Mouse (Mus musculus) kidney, embryonic 16.5 days (tissue): Measurements from ENCODE around the gene Arid1b. TPM values are rescaled to one million over a fixed set of nuclear protein-coding genes. Genes with fewer than 3 reads are reported as not detected.

ENCODE experiments used
- ATAC-seq: fragments of 200-750 bp; cut with Nextera tagmentation; 2 replicates; pipeline ENCODE4 v1.8.0; 2017; ENCODE audit warnings: moderate TSS enrichment; ENCODE audit not compliant: low FRiP score, low TSS enrichment
- H3K27ac ChIP-seq: fragments of 300-500 bp; sonication (generic); 2 replicates; pipeline ENCODE4 v1.5.1; 2014; ENCODE audit warnings: low read length
- H3K27me3 ChIP-seq: fragments of 300-500 bp; sonication (generic); 2 replicates; pipeline ENCODE4 v1.6.1; 2014; ENCODE audit warnings: low read length, control low read depth, mixed read lengths; ENCODE audit not compliant: insufficient read depth
- H3K36me3 ChIP-seq: fragments of 300-500 bp; sonication (generic); 2 replicates; pipeline ENCODE4 v1.6.1; 2014; ENCODE audit warnings: low read length, control low read depth, mixed read lengths; ENCODE audit not compliant: insufficient read depth
- H3K4me1 ChIP-seq: fragments of 300-500 bp; sonication (generic); 2 replicates; pipeline ENCODE4 v1.6.1; 2014; ENCODE audit warnings: low read length, control low read depth, mixed read lengths; ENCODE audit not compliant: insufficient read depth
- H3K4me2 ChIP-seq: fragments of 300-500 bp; sonication (generic); replicated peaks from 2 replicates; pipeline ENCODE4 v1.6.1; 2014; ENCODE audit warnings: low read depth, low read length
- H3K4me3 ChIP-seq: fragments of 300-500 bp; sonication (generic); 2 replicates; pipeline ENCODE4 v1.5.1; 2014; ENCODE audit warnings: mild to moderate bottlenecking, low read length
- H3K9ac ChIP-seq: fragments of 300-500 bp; sonication (generic); replicated peaks from 2 replicates; pipeline ENCODE4 v1.6.1; 2014; ENCODE audit warnings: low read length
- H3K9me3 ChIP-seq: fragments of 300-500 bp; sonication (generic); 2 replicates; pipeline ENCODE4 v1.6.1; 2016; ENCODE audit warnings: low read length, control low read depth
- WGBS: fragments of 180-500 bp; shearing (Covaris S2); extraction: QIAGEN DNeasy Blood & Tissue Kit; methylation state at CpG from one replicate; pipeline ENCODE4 v1.1.7; 2014; 5-methylcytosine and 5-hydroxymethylcytosine counted together
- polyA plus RNA-seq: library from polyadenylated mRNA; unstranded; fragments of >200 nt; fragmentation: Nextera tagmentation; extraction: Ambion mirVana; gene quantifications from 2 replicates; pipeline ENCODE4 v1.2.1, GENCODE M21; 2015

Gene Arid1b
- polyA plus RNA-seq, 1 experiment from 2014 or later = 10.9 TPM

DNA sequence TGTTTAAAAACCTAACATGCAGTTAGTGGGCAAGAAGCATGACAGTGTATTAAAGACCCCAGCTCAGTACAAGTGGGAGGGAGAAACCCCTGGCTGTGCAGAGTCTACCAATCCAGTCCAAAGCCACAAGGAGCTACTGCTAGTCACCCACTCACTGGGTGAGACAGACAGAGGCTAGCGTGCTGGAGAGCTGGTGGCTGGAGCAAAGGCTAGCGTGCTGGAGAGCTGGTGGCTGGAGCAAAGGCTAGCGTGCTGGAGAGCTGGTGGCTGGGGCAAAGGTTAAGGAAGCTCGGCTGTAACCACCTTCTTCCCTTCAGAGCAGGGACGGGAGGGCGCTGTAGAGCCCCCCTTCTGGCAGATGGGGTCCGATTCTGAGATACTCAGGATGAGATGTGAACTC, 320.6 kb downstream of the Arid1b start:
- no peak for ATAC-seq
- peaks cover 23% of the 10 kb centered on the region for H3K36me3 ChIP-seq
- H3K27me3 ChIP-seq = no peaks in the 10 kb centered on the region
- H3K9ac ChIP-seq = no peak overlapping the region
- 65% methylated on average over 7 of the region's 7 CpGs for WGBS
- no peak overlapping the region for H3K4me2 ChIP-seq
- no peak overlapping the region for H3K27ac ChIP-seq
- H3K4me1 ChIP-seq = no peaks in the 10 kb centered on the region
- H3K9me3 ChIP-seq = no peaks in the 10 kb centered on the region
- H3K4me3 ChIP-seq = no peak overlapping the region

DNA sequence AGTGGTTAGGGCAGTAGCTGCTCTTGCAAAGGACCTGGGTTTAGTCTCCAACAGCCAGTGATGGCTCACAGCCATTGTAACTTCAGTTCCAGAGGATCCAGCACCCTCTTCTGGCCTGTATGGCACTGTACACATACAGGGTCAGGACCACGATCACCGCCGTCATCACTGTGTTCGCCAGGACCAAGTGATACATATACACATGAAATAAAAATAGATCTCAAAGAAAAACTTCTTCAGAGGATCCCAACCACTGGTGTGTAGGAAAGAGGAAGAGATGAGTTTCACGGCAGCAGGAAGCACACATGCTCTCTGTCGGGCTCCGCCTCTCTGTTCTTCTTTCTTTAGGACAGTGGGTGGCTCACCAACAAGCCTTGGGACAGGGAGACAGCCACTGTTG, 322.4 kb downstream of the Arid1b start:
- 87% methylated on average over 7 of the region's 7 CpGs for WGBS

DNA sequence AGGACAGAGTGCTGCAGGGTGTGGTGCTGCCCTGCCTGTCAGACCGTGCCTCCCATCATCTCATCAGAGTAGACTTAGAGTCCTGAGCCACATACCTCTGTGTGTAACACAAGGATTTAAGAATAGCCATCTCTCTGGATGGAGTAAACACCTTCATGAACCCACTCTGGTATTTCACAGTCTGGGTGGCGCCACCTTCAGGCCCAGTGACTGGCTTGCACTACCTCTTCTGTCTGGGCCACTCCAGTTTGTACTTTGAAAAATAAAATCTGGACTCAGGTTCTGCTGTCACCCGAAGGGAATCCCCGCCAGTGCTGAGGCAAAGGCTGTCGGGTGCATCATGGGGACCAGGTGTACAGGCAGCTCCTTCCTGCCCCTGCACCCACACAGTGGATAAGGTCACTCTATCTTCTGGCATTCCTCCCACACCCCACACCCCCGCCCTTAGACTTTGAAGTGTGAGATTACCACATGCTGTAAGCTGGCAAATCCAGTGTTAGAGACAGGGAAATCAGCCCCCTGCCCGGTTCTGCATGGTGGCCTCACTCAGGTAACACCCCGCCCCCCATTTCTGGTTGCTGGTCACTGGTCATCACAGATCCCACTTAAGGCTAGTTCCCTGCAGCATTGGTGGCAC, 327.6 kb downstream of the Arid1b start:
- H3K4me1 ChIP-seq = peaks cover 24% of the 10 kb centered on the region
- no peak overlapping the region for H3K27ac ChIP-seq
- H3K4me2 ChIP-seq = no peak overlapping the region
- peak; percentile 18; the same call in 1 of the 2 replicates for ATAC-seq
- 61% methylated on average over 8 of the region's 8 CpGs for WGBS
- no peaks in the 10 kb centered on the region for H3K9me3 ChIP-seq
- peaks cover 35% of the 10 kb centered on the region for H3K36me3 ChIP-seq
- H3K4me3 ChIP-seq = no peak overlapping the region
- no peak overlapping the region for H3K9ac ChIP-seq
- H3K27me3 ChIP-seq = no peaks in the 10 kb centered on the region

More for the DNA sequence above, 322.4 kb downstream of the Arid1b start:
- H3K4me1 ChIP-seq = no peaks in the 10 kb centered on the region
- peaks cover 31% of the 10 kb centered on the region for H3K36me3 ChIP-seq
- no peak overlapping the region for H3K4me2 ChIP-seq
- H3K27me3 ChIP-seq = no peaks in the 10 kb centered on the region
- H3K27ac ChIP-seq = no peak overlapping the region
- no peak for ATAC-seq
- H3K9ac ChIP-seq = no peak overlapping the region
- H3K9me3 ChIP-seq = no peaks in the 10 kb centered on the region
- H3K4me3 ChIP-seq = no peak overlapping the region

DNA sequence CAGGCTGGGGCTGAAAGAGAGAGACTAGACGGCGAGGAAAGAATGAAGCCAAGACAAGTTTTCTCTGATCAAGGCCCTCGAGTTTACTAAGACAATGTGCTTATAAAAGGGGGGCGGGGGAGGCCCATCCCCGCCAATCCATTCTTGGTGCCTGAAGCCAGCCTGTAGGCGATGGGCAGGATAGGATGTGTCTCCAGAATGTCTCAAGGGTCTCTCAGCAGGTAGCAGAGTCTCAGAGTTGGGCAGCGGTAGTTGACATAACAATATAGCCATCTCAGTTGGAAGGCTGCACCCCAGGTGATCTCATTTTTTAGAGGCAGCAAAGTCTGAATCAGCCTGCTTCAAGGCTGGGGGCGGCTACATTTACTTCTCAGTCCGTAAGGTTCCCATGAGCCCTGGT, 328.5 kb downstream of the Arid1b start:
- 87% methylated on average over 9 of the region's 9 CpGs for WGBS
- Histone ChIP-seq H3K9ac (no peak overlapping the region), H3K4me1 (peaks cover 24% of the 10 kb centered on the region), H3K9me3 (no peaks in the 10 kb centered on the region), H3K4me3 (no peak overlapping the region), H3K36me3 (peaks cover 41% of the 10 kb centered on the region), H3K27ac (no peak overlapping the region), H3K27me3 (no peaks in the 10 kb centered on the region), H3K4me2 (no peak overlapping the region)
- no peak for ATAC-seq

DNA sequence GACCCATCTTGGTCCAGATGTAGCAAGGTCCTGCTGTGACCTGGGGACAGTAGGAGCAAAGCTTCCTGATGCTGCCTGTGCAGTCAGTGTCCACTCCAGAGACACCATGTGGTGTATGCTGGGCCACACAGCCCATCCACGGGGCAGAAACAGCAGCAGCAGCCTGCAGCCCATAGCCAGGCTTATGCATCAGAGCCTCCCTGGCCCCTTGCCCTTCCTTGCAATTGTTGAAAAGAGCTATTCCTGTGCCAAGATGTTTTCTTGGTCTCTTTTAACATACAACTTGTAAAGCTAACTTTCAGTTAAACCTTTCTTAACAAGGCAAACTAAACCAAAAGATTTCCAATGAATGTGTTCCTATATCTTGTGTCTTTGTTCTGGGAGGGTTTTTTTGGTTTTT, 329.6 kb downstream of the Arid1b start:
- whole genome bisulfite sequencing = 22% methylated on average over 1 of the region's 1 CpGs
- ATAC-seq = no peak
- Histone ChIP-seq H3K4me2 (no peak overlapping the region), H3K4me3 (no peak overlapping the region), H3K27me3 (no peaks in the 10 kb centered on the region), H3K4me1 (peaks cover 24% of the 10 kb centered on the region), H3K9ac (no peak overlapping the region), H3K27ac (peak overlapping the region; percentile 9; the same call in 1 of the 2 replicates), H3K36me3 (peaks cover 48% of the 10 kb centered on the region), H3K9me3 (no peaks in the 10 kb centered on the region)

DNA sequence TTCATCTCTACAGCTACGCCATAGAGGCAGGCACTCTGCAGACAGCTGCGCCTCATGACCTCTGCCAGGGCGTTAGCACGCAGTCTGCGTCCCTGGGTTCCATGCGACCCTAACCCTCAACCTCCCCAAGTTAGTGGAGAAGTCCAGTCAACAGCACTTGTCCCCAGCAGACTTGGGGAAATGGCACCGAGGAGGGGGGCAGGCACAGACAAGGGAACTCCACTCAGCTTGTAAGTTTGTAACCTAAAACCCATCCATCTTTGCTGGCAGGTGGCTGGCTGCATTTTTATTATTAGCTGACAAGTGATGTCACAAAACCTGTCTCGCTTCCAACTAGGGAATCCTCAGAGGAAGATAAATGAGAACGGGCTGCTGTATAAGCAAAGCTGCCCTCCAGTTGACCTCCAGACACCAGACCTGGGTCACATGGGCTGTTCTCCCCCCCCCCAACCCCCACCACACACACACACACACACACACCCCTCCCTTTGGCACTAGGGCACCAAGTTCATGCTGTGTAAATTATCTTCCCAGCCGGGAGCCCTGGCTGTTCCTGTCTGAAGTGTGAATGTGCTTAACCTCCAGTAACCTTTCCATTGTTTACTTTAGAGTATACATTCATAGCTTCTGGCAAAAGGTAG, 330.2 kb downstream of the Arid1b start:
- Histone ChIP-seq H3K27ac (peak overlapping the region; percentile 62; the same call in 1 of the 2 replicates), H3K9ac (no peak overlapping the region), H3K4me2 (no peak overlapping the region), H3K4me3 (no peak overlapping the region), H3K4me1 (peaks cover 24% of the 10 kb centered on the region), H3K9me3 (no peaks in the 10 kb centered on the region), H3K36me3 (peaks cover 48% of the 10 kb centered on the region), H3K27me3 (no peaks in the 10 kb centered on the region)
- ATAC-seq = peak; percentile 94
- WGBS = 17% methylated on average over 10 of the region's 10 CpGs

DNA sequence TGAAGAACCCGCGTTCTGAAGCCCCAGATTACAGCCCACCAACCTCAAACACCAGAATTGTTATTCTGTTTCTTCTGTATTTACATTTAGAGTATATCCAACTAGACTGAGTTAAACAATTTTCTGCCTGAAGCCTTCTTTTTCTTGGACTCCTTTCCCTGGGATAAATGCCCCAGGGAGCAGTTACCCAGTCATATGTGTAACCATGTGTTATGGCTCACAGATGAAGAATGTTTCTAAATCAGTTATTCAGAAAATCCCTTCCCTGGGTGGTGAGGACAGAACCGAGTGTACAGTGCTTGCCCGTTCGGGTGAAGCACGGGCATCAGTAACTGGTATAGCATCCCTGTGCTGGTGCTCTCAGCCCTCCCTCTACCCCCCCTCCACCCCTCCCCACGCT, 332.6 kb downstream of the Arid1b start:
- H3K9me3 ChIP-seq = no peaks in the 10 kb centered on the region
- peaks cover 54% of the 10 kb centered on the region for H3K36me3 ChIP-seq
- 78% methylated on average over 7 of the region's 7 CpGs for WGBS
- ATAC-seq = no peak
- H3K9ac ChIP-seq = no peak overlapping the region
- no peak overlapping the region for H3K4me3 ChIP-seq
- no peak overlapping the region for H3K4me2 ChIP-seq
- H3K4me1 ChIP-seq = peaks cover 24% of the 10 kb centered on the region
- H3K27ac ChIP-seq = no peak overlapping the region
- no peaks in the 10 kb centered on the region for H3K27me3 ChIP-seq

DNA sequence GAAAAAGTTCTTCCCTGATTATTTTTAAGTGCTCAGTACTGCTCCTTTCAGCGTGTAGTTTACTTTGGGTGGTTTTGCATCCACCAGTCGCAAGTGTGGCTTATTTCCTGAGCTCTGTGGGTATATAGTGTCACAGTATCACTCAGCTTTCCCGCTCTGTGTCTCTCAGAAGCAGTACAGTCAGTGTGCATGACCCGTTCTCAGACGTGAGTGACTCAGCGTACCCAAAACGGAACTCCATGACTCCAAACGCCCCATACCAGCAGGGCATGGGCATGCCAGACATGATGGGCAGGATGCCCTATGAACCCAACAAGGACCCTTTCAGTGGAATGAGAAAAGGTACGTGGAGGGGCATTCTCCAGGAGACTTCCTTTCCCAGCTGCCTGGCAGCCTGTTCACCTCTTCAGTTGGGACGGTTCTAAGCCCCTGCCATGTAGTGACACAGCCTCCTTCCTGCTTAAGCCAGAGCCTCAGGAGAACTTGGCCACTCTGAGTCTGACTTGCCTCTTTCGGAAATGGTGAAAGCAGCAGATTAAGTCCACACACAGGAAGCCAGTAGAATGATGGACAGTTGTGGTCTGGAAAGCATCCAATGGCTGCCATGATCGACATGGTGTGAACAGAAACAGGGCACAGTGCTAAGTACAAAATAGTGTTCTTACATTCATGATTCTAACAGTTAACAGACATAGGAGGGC, 333.5 kb downstream of the Arid1b start:
- Histone ChIP-seq H3K27ac (no peak overlapping the region), H3K36me3 (peaks cover 50% of the 10 kb centered on the region), H3K9ac (no peak overlapping the region), H3K27me3 (no peaks in the 10 kb centered on the region), H3K9me3 (no peaks in the 10 kb centered on the region), H3K4me1 (peaks cover 24% of the 10 kb centered on the region), H3K4me3 (no peak overlapping the region), H3K4me2 (no peak overlapping the region)
- WGBS = 90% methylated on average over 12 of the region's 12 CpGs
- no peak for ATAC-seq

DNA sequence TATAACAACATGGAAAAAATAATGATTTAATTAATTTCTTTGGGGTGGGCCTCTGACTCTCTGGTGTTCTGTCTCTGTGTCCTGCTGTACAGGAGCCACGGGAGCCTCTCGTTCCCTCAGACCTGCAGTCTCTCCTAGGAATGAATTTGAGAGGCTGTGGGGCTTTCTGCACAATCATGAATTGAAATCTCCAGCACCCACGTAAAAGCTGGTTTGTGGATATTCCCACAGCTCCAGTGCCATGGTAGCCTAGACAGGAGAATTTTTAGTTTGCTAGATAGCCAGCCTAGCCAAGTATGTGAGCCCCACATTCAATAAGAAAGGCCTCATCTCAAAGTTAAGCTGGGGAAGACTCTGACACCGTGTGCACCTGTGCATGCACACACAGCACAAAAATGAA, 335.3 kb downstream of the Arid1b start:
- no peak overlapping the region for H3K4me3 ChIP-seq
- peaks cover 7% of the 10 kb centered on the region for H3K4me1 ChIP-seq
- H3K27me3 ChIP-seq = no peaks in the 10 kb centered on the region
- no peak overlapping the region for H3K9ac ChIP-seq
- H3K4me2 ChIP-seq = no peak overlapping the region
- H3K36me3 ChIP-seq = peaks cover 53% of the 10 kb centered on the region
- no peak overlapping the region for H3K27ac ChIP-seq
- H3K9me3 ChIP-seq = no peaks in the 10 kb centered on the region
- no peak for ATAC-seq
- WGBS = 87% methylated on average over 4 of the region's 4 CpGs

DNA sequence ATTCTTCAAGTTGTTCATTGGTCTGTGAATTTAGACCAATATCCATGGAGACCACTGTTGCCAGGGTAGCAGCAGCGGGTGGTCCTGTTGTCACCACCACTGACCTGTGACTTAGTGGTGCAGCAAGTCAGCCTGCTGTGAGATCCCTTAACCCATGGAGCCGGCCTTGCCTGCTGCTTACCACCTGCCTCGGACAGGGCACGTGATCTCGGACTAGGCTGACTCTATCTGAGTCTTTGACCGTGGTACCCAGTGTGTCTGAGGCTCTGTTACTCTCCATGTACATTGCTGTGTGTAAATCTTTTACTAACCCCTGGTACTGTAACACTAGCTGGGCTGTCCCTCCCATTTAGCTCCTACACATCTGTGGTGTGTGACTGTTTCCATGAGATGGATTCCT, 335.9 kb downstream of the Arid1b start:
- ATAC-seq = peak; percentile 81
- Histone ChIP-seq H3K4me2 (no peak overlapping the region), H3K9me3 (no peaks in the 10 kb centered on the region), H3K27ac (no peak overlapping the region), H3K27me3 (no peaks in the 10 kb centered on the region), H3K4me3 (no peak overlapping the region), H3K9ac (no peak overlapping the region), H3K36me3 (peaks cover 58% of the 10 kb centered on the region), H3K4me1 (peaks cover 2% of the 10 kb centered on the region; the same call in 1 of the 2 replicates)
- WGBS = 65% methylated on average over 6 of the region's 6 CpGs
